Mouse (Mus musculus): ENCODE measurements around the gene Atp2a3. TPM values are rescaled to one million over a fixed set of nuclear protein-coding genes. Genes with fewer than 3 reads are reported as not detected.
A peak's percentile ranks its signal among the peaks of the same experiment; 100 is the strongest.

The Atp2a3 gene
- total RNA-seq, 2 experiments from 2014 or later = 5.9 to 6.0 TPM

GRCm38 (mm10) chr11:72996781-72997180 lies 35.8 kb downstream of the Atp2a3 start:
- DNase-seq (ENCODE audit: low spot score in 2 of 2) = no peak
- intact Hi-C loops (cut with DNase I) = loop anchor here (5.0 kb wide), 1 partner anchor 424 kb away; no protein-coding TSS in a partner anchor

GRCm38 (mm10) chr11:72997529-72998326 lies 36.8 kb downstream of the Atp2a3 start:
- DNase-seq (ENCODE audit: low spot score in 2 of 2) = no peak
- intact Hi-C loops (cut with DNase I) = loop anchor here (5.0 kb wide), 1 partner anchor 425 kb away; no protein-coding TSS in a partner anchor

GRCm38 (mm10) chr11:72998771-72999170 lies 37.8 kb downstream of the Atp2a3 start, which contains the start of gene P2rx1:
Gene P2rx1, plus strand, starts transcription at chr11:72999103.
- intact Hi-C loops (cut with DNase I) = loop anchor here (5.0 kb wide), 1 partner anchor 426 kb away; no protein-coding TSS in a partner anchor
- DNase-seq (ENCODE audit: low spot score in 2 of 2) = no peak

DNA sequence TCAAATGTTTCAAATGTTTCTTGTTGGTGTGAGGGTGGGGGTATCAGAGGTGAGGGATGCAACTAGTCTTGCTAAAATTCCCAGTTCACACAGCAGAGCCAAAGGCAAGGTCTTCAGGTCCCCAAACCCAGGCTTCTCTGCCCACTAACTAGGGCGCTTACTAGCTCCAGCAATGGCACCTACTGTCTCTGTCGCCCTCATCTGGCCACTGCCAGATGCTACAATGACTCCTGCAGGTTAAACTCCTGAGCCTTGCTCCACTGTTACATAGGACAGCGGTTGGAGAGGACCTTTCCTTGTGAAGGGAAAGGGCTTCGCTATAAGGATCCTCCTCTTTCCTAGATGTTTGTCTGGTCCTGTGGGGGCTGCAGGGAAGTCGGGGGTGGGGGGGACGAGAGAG lies 40.1 kb downstream of the Atp2a3 start:
- intact Hi-C loops (cut with DNase I) = loop anchor here (2.0 kb wide), 1 partner anchor 74 kb away; no protein-coding TSS in a partner anchor
- DNase-seq (ENCODE audit: low spot score in 2 of 2) = peak in 1 of 2 experiments; percentile 64

GRCm38 (mm10) chr11:73006377-73006776 lies 45.4 kb downstream of the Atp2a3 start:
- no peak for DNase-seq (ENCODE audit: low spot score in 2 of 2)
- intact Hi-C loops (cut with DNase I) = loop anchor here (2.0 kb wide), 1 partner anchor 32 kb away; no protein-coding TSS in a partner anchor

DNA sequence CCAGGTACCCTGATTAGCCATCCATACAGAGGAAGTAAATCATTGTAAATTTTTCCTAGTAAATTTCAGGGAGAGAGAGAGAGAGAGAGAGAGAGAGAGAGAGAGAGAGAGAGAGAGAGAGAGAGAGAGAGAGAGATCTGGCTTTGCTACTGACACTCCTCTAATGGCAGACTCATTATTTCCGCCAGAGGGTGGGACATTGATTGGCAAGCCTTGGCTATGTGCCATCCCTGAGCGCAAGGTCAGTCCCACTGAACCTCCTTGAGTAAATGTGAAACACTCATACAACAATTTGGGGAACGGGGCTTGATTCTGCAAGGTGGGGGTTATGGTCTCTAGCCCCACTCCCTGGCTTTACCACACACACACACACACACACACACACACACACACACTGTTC lies 46.1 kb downstream of the Atp2a3 start:
- intact Hi-C loops (cut with DNase I) = loop anchor here (2.0 kb wide), 1 partner anchor 32 kb away; no protein-coding TSS in a partner anchor

DNA sequence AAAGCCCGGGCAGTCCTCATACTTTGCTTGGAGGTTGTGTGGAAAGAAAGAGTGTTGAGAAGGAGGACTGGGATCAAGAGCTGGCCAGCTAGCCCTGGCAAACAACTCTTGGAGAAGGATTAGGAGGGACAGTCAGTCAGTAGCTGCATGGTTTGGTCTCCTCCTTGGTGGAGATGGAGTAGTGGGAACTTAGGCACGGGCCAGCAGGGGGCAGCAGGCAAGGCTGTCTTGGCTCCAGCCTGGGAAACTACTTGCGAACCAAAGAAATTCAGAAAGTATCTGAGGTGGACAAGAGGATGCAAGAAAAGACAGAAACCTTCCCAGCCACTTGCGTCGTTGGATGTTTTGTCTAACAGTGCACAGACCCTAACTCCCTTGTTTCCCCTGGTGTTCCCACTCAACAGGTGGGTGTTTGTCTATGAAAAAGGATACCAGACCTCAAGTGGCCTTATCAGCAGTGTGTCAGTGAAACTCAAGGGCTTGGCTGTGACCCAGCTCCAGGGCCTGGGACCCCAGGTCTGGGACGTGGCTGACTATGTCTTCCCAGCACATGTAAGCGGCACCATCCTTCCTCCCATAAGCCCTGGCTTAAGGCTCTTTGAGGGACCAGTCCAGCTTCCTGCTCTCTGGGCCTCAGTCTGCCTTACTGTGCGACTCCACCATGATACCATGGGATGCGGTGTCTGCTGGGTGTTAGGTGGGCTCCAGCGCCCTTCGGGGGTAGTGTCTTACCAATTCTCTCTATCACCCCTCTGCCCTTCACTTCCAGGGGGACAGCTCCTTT lies 46.9 kb downstream of the Atp2a3 start:
- DNase-seq (ENCODE audit: low spot score in 2 of 2) = peak in 1 of 2 experiments; percentile 49
- intact Hi-C loops (cut with DNase I) = loop anchor here (2.0 kb wide), 1 partner anchor 31 kb away; no protein-coding TSS in a partner anchor

More for the DNA sequence above, 46.1 kb downstream of the Atp2a3 start:
- no peak for DNase-seq (ENCODE audit: low spot score in 2 of 2)

GRCm38 (mm10) chr11:73008826-73009225 lies 47.9 kb downstream of the Atp2a3 start:
- no peak for DNase-seq (ENCODE audit: low spot score in 2 of 2)
- intact Hi-C loops (cut with DNase I) = no loop called here

- intact Hi-C loops (cut with DNase I) = no loop called here
- DNase-seq (ENCODE audit: low spot score in 2 of 2) = no peak
Measured at GRCm38 (mm10) chr11:73009531-73010274, 48.7 kb downstream of the Atp2a3 start.

DNA sequence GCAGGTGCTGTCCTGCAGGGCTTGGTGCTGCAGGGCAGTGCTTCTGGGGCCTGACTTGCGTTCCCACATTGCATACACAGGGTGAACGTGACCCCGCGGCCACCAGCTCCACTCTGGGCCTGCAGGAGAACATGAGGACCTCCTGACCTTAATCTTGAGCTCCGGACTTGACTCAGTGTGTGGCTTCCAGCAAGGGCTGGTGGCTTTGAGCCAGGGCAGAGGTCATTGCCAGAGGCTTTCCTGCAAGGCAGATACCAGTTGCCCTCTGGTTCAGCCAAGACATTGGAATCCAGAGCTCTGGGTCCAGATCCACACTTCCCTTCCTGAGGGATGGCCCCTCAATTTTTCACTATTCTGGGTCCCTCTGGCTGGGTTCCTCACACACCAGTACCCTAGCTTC lies 53.0 kb downstream of the Atp2a3 start:
- intact Hi-C loops (cut with DNase I) = no loop called here
- no peak for DNase-seq (ENCODE audit: low spot score in 2 of 2)

GRCm38 (mm10) chr11:73014831-73015344 lies 53.9 kb downstream of the Atp2a3 start:
- peak; percentile 68 to 75 for DNase-seq (ENCODE audit: low spot score in 2 of 2)
- intact Hi-C loops (cut with DNase I) = loop anchor here (5.0 kb wide), 1 partner anchor 408 kb away; the partner anchor contains the start of gene Ube2g1

DNA sequence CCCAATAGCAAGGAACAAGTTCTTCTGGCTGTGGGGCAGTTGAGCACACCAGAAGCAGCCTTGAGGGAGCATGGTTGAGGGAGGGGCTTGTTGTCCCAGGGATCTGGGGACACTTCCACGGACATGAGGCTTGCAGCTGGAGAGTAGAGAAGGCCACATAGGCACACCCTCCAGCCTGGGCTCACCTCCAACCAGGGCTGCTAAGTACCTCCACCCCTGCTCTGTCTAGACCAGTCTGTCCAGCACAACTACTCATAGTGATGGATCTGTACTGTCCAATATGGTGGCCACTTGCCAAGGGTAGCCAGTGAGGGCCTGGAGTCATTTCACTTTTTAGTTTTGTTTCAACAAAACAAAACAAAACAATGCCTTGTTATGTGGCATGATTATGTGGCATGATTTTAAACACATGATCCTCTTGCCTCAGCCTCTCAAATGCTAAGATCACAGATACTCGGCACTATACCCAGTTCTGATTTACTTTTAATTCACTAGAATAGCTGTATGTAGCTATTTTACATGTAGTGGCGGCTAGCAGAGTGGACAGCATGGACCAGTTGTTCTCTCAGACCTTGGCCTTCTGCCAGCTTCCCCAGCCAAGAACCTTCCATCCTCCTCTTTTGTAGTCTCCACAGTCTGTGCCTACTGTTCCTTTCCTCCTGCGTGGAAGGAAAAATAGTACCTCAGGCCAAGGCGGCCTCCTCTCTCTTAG lies 54.6 kb downstream of the Atp2a3 start:
- DNase-seq (ENCODE audit: low spot score in 2 of 2) = peak; percentile 46 to 58

DNA sequence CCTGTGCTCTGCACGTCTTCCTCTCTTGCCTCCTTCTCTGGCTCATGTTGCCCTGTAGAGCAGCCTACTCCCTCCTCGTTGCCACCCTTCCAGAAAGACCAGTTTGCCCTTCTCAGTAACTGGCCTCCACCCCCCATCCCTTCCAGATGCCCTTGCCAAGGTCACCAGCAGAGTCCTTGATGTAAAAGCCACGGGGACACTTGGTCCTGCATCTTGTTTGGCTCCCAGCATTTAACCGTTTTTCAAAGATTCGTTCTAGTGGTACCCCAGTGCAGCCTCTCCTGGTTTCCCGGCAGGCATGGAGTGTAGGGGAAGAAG lies 55.1 kb downstream of the Atp2a3 start:
- intact Hi-C loops (cut with DNase I) = loop anchor here (5.0 kb wide), 1 partner anchor 409 kb away; the partner anchor contains the start of gene Ube2g1
- DNase-seq (ENCODE audit: low spot score in 2 of 2) = no peak

More for the DNA sequence above, 54.6 kb downstream of the Atp2a3 start:
- intact Hi-C loops (cut with DNase I) = loop anchor here (5.0 kb wide), 1 partner anchor 408 kb away; the partner anchor contains the start of gene Ube2g1

DNA sequence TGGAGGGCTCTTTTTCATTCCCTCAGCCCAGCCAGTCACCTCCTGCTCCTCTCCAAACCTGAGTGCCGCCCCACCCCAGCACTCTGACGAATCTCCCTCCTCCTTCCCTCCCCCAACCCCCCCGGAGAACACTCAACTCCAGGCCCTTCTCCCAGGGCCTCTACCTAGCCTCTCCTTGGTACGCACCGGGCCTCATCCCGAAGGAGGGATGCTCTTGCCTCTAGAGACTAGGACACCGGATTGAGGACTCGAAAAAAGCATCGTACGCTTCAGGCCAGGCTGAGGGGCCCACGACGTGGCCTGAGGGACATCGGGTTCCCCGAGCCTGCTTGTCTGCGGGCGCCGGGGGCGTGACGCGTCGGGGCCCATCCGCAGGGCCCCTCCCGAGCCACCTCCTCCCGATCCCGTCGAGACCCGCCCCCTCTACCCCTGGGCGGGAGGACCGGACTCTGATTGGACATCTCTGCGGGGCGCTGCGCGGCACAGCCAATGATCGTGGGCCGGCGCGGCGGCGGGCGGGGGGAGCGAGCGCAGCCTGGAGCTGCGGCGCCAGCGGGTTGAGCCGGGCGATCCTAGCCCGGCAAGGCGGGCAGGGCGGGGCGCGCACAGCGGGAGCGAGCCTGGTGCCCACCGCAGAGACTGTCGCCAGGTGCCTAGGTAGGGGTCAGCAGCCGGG lies 57.6 kb downstream of the Atp2a3 start, which contains the start of gene Camkk1:
Gene Camkk1, plus strand, starts transcription at position 538 of the 676 bp plus-strand sequence.
- intact Hi-C loops (cut with DNase I) = loop anchor here (5.0 kb wide), 1 partner anchor 411 kb away; the partner anchor contains the start of gene Ube2g1

DNA sequence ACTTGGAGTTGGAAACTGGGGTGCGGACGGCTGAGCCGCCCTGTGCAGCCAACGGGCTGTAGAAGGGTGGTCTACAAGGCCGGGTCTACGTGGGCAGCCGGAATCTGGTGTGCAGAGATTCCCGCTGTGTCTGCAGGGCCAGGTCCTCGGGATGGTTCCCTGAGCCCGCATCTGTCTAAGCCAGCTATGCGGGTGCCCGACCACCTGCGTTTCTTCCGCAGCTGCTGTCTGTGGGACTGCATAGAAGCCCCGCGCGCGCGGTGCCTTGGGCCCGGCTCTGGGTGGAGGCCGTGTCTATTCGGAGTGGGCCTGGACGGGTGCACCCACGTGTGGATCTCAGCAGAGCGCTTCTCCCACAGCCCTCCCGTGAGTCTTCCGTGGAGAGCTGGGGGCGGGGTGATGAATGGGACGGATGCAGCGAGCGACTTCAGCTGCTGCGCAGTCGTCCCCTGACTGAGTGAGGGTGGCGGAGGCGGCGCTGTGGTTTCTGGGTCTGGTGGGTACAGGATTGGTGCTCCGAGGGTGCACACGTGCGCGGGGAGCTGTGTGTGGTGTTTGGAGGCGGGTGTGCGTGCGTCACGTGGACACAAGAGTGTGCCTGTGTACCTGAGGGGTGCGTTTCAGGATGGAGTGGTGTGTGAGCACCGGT lies 58.3 kb downstream of the Atp2a3 start:
- intact Hi-C loops (cut with DNase I) = loop anchor here (5.0 kb wide), 1 partner anchor 412 kb away; the partner anchor contains the start of gene Ube2g1

More for the DNA sequence above, 57.6 kb downstream of the Atp2a3 start, which contains the start of gene Camkk1:
- DNase-seq (ENCODE audit: low spot score in 2 of 2) = peak; percentile 94 to 96

GRCm38 (mm10) chr11:73020953-73021800 lies 60.2 kb downstream of the Atp2a3 start:
- intact Hi-C loops (cut with DNase I) = no loop called here
- DNase-seq (ENCODE audit: low spot score in 2 of 2) = peak; percentile 43 to 66

More for the DNA sequence above, 58.3 kb downstream of the Atp2a3 start:
- DNase-seq (ENCODE audit: low spot score in 2 of 2) = peak; percentile 85 to 90
